Mouse (Mus musculus) MEL (cell line): ENCODE measurements around the gene B230217C12Rik.

ENCODE experiments used
- CHD1 ChIP-seq: IDR thresholded peaks from 2 replicates; pipeline ENCODE4 v1.6.1; 2012; ENCODE audit warnings: low read depth, mild to moderate bottlenecking, inconsistent platforms, low read length, improper control_type of control experiment
- CTCF ChIP-seq, 3 experiments: IDR thresholded peaks in 2 of 3; conservative IDR thresholded peaks in 1 of 3; 2 replicates each; pipeline ENCODE4 v1.5.1; 2011 to 2012; ENCODE audit warnings: low read length in 3 of 3, low read depth in 2 of 3, mild to moderate bottlenecking in 2 of 3, improper control_type of control experiment in 1 of 3, inconsistent platforms in 1 of 3, mixed read lengths in 1 of 3, moderate library complexity in 1 of 3; ENCODE audit not compliant: control insufficient read depth in 1 of 3, insufficient read depth in 1 of 3, poor library complexity in 1 of 3, severe bottlenecking in 1 of 3
- E2F4 ChIP-seq: IDR thresholded peaks from 2 replicates; pipeline ENCODE4 v1.6.1; 2011; ENCODE audit warnings: low read depth, low read length, improper control_type of control experiment, borderline replicate concordance
- EP300 ChIP-seq, 2 experiments: IDR thresholded peaks; 2 replicates each; pipeline ENCODE4 v1.6.1; 2011; ENCODE audit warnings: improper control_type of control experiment in 2 of 2, low read length in 2 of 2, low read depth in 1 of 2, mild to moderate bottlenecking in 1 of 2
- GABPA ChIP-seq: IDR thresholded peaks from 2 replicates; pipeline ENCODE4 v1.6.1; 2012; ENCODE audit warnings: low read depth, mild to moderate bottlenecking, inconsistent platforms, low read length, improper control_type of control experiment, moderate library complexity
- GATA1 ChIP-seq: IDR thresholded peaks from 2 replicates; pipeline ENCODE4 v1.6.1; 2011; ENCODE audit warnings: low read depth, low read length, improper control_type of control experiment
- HCFC1 ChIP-seq: IDR thresholded peaks from 2 replicates; pipeline ENCODE4 v1.6.1; 2012; ENCODE audit warnings: low read depth, mild to moderate bottlenecking, inconsistent platforms, low read length, improper control_type of control experiment, moderate library complexity
- RAD21 ChIP-seq: IDR thresholded peaks from 2 replicates; pipeline ENCODE4 v1.6.1; 2011; ENCODE audit warnings: mild to moderate bottlenecking, low read depth, low read length, improper control_type of control experiment
- USF1 ChIP-seq: IDR thresholded peaks from 2 replicates; pipeline ENCODE4 v1.6.1; 2014; ENCODE audit warnings: low read depth, mild to moderate bottlenecking, inconsistent platforms, low read length, improper control_type of control experiment, moderate library complexity
- ZMIZ1 ChIP-seq: IDR thresholded peaks from 2 replicates; pipeline ENCODE4 v1.6.1; 2012; ENCODE audit warnings: low read depth, mild to moderate bottlenecking, inconsistent platforms, low read length, improper control_type of control experiment, moderate library complexity

DNA sequence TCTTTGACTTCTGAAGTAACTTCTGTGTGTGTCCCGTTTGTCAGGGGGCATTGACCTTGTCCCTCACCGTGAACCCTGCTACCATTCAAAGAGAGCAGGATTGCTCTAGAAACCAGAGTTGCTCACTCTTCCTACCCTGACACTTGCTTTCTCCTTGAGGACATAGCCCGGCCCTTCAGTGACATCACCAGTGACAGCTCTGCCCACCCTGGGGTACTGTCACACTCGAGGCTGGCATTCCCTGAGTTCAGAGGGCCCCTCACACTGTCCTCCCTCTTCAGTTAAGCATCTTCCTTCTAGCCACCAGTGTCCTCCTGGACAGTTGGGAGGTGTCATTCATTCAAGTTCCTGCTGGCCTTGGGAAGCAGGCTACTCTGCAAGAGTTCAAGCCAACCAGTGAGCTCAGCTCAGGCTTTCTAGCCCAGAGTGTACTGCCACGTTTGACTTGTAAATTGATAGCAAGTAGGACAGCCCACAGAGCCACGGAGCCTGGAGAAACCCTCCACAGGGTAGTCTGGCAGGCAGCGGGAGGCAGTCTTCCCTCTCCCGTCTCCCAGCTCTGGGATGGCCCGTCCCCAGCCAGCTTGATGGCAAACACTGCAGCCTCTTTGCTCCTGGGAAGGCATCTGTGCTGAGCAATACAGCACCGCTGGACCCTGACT lies 1.7 kb upstream of the B230217C12Rik start:
- TF ChIP-seq E2F4, result no peak
- no peak for TF ChIP-seq CHD1
- TF ChIP-seq USF1, result no peak
- no peak for TF ChIP-seq GABPA
- TF ChIP-seq CTCF (IDR thresholded peaks at IDR 0.05 in 2 of 3, conservative IDR thresholded peaks at IDR 0.05 in 1 of 3; ENCODE audit: control insufficient read depth in 1 of 3, insufficient read depth in 1 of 3, low read depth in 2 of 3, low read length in 3 of 3, poor library complexity in 1 of 3, severe bottlenecking in 1 of 3), result no peak
- TF ChIP-seq GATA1, result no peak
- TF ChIP-seq HCFC1, result no peak
- TF ChIP-seq EP300 (IDR thresholded peaks at IDR 0.05; ENCODE audit: low read depth in 1 of 2, low read length in 2 of 2), result no peak
- no peak for TF ChIP-seq RAD21
- no peak for TF ChIP-seq ZMIZ1
